Mouse (Mus musculus): ENCODE results near the gene Stx1a. TPM values are rescaled to one million over a fixed set of nuclear protein-coding genes. Genes with fewer than 3 reads are reported as not detected.

The Stx1a gene
- polyA plus RNA-seq, 1 experiment from 2014 or later: 5.8 TPM

DNA sequence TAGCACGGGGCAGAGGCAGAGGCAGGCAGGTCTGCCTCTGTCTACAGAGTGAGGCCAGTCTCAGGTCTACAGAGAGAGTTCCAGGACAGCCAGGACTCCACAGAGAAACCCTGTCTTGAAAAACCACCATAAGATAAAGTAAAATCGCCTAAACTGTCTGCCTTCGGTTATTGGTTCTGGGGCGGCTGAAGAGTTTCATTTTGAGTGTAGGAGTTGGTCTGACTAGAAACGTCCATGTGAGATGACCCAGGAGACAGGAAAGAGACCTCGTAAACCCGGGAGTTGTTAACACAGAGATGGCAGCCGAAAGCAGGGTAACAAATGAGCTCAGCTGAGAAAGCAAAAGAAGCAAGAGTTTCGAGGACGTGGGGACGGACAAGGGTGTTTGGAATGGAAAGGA is 34.1 kb upstream of the Stx1a start:
- ATAC-seq: no peak
- 31% methylated on average over 11 of the region's 11 CpGs for WGBS
- Histone ChIP-seq H3K27me3 (replicated peaks; ENCODE audit: insufficient read depth, low read length) (peaks cover 19% of the 10 kb centered on the region), H3K27ac (ENCODE audit: low read length) (peak overlapping the region; percentile 80), H3K4me3 (ENCODE audit: low read depth, low read length) (peak overlapping the region; percentile 55), H3K4me1 (ENCODE audit: insufficient read depth, low read depth, low read length) (peaks cover 16% of the 10 kb centered on the region; the same call in 1 of the 2 replicates), H3K4me2 (replicated peaks; ENCODE audit: low read depth, low read length) (peak overlapping the region; percentile 52), H3K9me3 (ENCODE audit: low read length) (no peaks in the 10 kb centered on the region), H3K9ac (replicated peaks; ENCODE audit: low read depth) (peak overlapping the region; percentile 51), H3K36me3 (ENCODE audit: insufficient read depth, low read length) (no peaks in the 10 kb centered on the region)
- TF ChIP-seq CTCF (IDR thresholded peaks at IDR 0.05): no peak
- no peak for TF ChIP-seq EP300 (IDR thresholded peaks at IDR 0.05)
- no peak for DNase-seq (ENCODE audit: low spot score)

DNA sequence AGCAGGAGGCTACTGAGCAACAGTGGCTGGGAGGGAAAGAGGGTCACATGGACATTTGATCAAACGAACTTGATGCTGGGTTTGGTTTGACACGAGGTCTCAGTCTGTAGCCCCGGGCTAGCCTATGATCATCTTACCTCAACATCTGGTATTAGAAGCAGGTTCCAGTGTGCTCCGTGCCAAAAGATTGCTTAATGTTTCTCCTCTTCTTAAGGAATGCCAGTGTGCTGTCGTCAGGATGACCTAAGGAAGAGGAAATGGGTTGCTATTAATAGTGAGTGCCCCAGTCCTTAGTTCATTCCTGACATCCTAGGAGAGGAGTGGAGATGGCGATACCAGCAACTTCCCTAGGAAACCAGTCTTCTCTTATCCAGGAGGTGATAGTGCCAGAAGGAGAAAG is 33.5 kb upstream of the Stx1a start:
- Histone ChIP-seq H3K27ac (ENCODE audit: low read length) (peak overlapping the region; percentile 80), H3K36me3 (ENCODE audit: insufficient read depth, low read length) (no peaks in the 10 kb centered on the region), H3K9me3 (ENCODE audit: low read length) (no peaks in the 10 kb centered on the region), H3K4me1 (ENCODE audit: insufficient read depth, low read depth, low read length) (peaks cover 13% of the 10 kb centered on the region; the same call in 1 of the 2 replicates), H3K4me2 (replicated peaks; ENCODE audit: low read depth, low read length) (peak overlapping the region; percentile 52; the same call in 1 of the 2 replicates), H3K9ac (replicated peaks; ENCODE audit: low read depth) (no peak overlapping the region), H3K27me3 (replicated peaks; ENCODE audit: insufficient read depth, low read length) (peaks cover 19% of the 10 kb centered on the region), H3K4me3 (ENCODE audit: low read depth, low read length) (no peak overlapping the region; the same call in 1 of the 2 replicates)
- no peak for TF ChIP-seq CTCF (IDR thresholded peaks at IDR 0.05)
- peak; percentile 97 for TF ChIP-seq EP300 (IDR thresholded peaks at IDR 0.05)
- DNase-seq (ENCODE audit: low spot score): peak; percentile 94
- WGBS: 12% methylated on average over 6 of the region's 6 CpGs
- peak; percentile 27 for ATAC-seq

DNA sequence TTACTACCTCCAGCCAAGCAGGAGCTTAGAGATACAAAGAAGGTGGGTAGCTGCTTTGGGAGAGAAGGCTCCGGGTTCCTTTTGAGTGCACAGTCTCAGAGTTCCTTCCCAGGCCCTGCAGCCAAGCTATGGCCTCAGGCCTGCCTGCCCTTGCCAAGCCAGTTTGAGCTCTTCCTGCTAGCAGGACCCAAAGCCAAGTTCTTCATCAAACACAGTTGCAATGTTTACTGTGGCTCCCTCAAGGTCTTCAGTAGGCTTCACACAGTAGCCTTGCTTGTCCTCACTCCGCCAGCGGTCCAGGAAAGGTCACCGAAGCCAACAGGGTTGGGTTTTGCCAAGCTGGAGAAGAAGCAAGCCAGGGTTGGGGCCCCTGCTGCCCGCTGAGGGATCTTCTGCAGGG is 30.7 kb upstream of the Stx1a start:
- Histone ChIP-seq H3K27me3 (replicated peaks; ENCODE audit: insufficient read depth, low read length) (peaks cover 5% of the 10 kb centered on the region; the same call in 1 of the 2 replicates), H3K9me3 (ENCODE audit: low read length) (no peaks in the 10 kb centered on the region), H3K9ac (replicated peaks; ENCODE audit: low read depth) (no peak overlapping the region), H3K27ac (ENCODE audit: low read length) (peak overlapping the region; percentile 51), H3K4me2 (replicated peaks; ENCODE audit: low read depth, low read length) (no peak overlapping the region), H3K36me3 (ENCODE audit: insufficient read depth, low read length) (no peaks in the 10 kb centered on the region), H3K4me1 (ENCODE audit: insufficient read depth, low read depth, low read length) (peaks cover 9% of the 10 kb centered on the region; the same call in 1 of the 2 replicates), H3K4me3 (ENCODE audit: low read depth, low read length) (no peak overlapping the region)
- 70% methylated on average over 5 of the region's 5 CpGs for WGBS
- no peak for TF ChIP-seq EP300 (IDR thresholded peaks at IDR 0.05)
- TF ChIP-seq CTCF (IDR thresholded peaks at IDR 0.05): no peak
- peak; percentile 61 for DNase-seq (ENCODE audit: low spot score)
- peak; percentile 16; the same call in 1 of the 2 replicates for ATAC-seq

DNA sequence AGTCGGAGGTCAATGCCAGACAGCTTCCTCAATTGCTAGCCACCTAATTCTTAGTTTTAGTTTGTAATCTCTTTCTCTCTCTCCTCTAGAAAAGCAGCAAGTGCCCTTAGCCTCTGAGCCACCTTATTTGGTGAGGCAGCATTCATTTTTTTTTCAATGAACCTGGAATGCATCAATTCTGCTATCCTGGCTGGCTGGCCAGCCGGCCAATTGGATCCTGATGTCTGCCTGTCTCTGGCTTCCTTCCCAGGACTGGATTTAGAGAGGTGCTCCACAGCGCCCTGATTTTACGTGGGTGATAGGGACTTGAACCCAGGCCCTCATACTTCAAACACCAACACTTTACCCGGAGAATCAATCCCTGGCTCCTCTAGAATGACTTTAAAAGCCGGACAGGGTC is 24.9 kb upstream of the Stx1a start:
- 37% methylated on average over 6 of the region's 6 CpGs for WGBS
- peak overlapping the region; percentile 62 for H3K27ac ChIP-seq (ENCODE audit: low read length)

DNA sequence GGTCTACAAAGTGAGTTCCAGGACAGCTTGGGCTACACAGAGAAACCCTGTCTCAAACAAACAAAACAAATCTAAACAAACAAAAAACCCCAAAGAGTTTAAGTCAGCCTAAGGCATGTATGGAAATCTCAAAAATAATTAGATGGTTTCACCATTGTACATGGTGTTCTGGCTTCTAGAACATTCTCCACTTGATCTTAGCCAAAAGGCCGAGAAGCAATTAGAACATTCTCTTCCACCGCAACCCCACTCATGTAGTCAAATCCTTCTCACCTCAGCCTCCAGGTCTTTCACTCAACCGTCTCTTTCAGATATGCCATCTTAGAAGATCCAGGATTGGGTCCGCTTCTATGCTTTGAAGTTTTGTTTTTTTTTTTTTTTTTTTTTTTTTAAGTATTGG is 23.5 kb upstream of the Stx1a start:
- H3K27me3 ChIP-seq (replicated peaks; ENCODE audit: insufficient read depth, low read length): no peaks in the 10 kb centered on the region
- 85% methylated on average over 4 of the region's 4 CpGs for WGBS
- TF ChIP-seq CTCF (IDR thresholded peaks at IDR 0.05) (no peak), EP300 (IDR thresholded peaks at IDR 0.05) (peak; percentile 95)
- H3K4me1 ChIP-seq (ENCODE audit: insufficient read depth, low read depth, low read length): no peaks in the 10 kb centered on the region; the same call in 1 of the 2 replicates
- DNase-seq (ENCODE audit: low spot score): no peak
- no peaks in the 10 kb centered on the region for H3K9me3 ChIP-seq (ENCODE audit: low read length)
- no peak overlapping the region for H3K9ac ChIP-seq (replicated peaks; ENCODE audit: low read depth)
- H3K36me3 ChIP-seq (ENCODE audit: insufficient read depth, low read length): no peaks in the 10 kb centered on the region
- no peak overlapping the region for H3K4me3 ChIP-seq (ENCODE audit: low read depth, low read length)
- no peak overlapping the region for H3K4me2 ChIP-seq (replicated peaks; ENCODE audit: low read depth, low read length)
- ATAC-seq: no peak
- H3K27ac ChIP-seq (ENCODE audit: low read length): no peak overlapping the region

More for the DNA sequence above, 24.9 kb upstream of the Stx1a start:
- H3K36me3 ChIP-seq (ENCODE audit: insufficient read depth, low read length): no peaks in the 10 kb centered on the region
- no peak for TF ChIP-seq CTCF (IDR thresholded peaks at IDR 0.05)
- TF ChIP-seq EP300 (IDR thresholded peaks at IDR 0.05): no peak
- no peak overlapping the region for H3K4me3 ChIP-seq (ENCODE audit: low read depth, low read length)
- H3K4me1 ChIP-seq (ENCODE audit: insufficient read depth, low read depth, low read length): no peaks in the 10 kb centered on the region; the same call in 1 of the 2 replicates
- peak; percentile 60 for DNase-seq (ENCODE audit: low spot score)
- no peak for ATAC-seq
- H3K27me3 ChIP-seq (replicated peaks; ENCODE audit: insufficient read depth, low read length): no peaks in the 10 kb centered on the region
- H3K9ac ChIP-seq (replicated peaks; ENCODE audit: low read depth): no peak overlapping the region
- H3K9me3 ChIP-seq (ENCODE audit: low read length): no peaks in the 10 kb centered on the region
- H3K4me2 ChIP-seq (replicated peaks; ENCODE audit: low read depth, low read length): no peak overlapping the region

DNA sequence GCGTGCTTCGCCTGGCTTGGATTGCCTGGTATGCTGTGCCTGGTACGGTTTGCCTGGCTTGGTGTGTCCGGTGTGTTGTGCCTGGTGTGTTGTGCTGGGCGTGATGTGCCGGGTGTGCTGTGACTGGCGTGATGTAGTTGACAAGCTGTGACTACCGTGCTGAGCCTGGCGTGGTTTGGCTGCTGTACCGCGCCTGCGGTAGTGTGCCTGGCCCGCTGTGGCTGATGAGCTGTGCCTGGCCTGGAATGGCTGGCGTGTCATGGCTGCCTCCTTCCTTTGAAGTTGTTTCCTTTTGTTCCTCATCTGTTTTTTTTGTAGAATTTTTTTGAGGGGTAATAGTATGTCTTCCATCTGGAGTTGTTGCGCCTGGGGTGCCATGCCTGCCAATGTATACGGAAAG is 22.5 kb upstream of the Stx1a start:
- ATAC-seq: no peak
- 46% methylated on average over 16 of the region's 16 CpGs for WGBS

More for the DNA sequence above, 22.5 kb upstream of the Stx1a start:
- Histone ChIP-seq H3K4me1 (ENCODE audit: insufficient read depth, low read depth, low read length) (no peaks in the 10 kb centered on the region; the same call in 1 of the 2 replicates), H3K9me3 (ENCODE audit: low read length) (no peaks in the 10 kb centered on the region), H3K36me3 (ENCODE audit: insufficient read depth, low read length) (no peaks in the 10 kb centered on the region), H3K9ac (replicated peaks; ENCODE audit: low read depth) (no peak overlapping the region), H3K27me3 (replicated peaks; ENCODE audit: insufficient read depth, low read length) (no peaks in the 10 kb centered on the region), H3K4me3 (ENCODE audit: low read depth, low read length) (no peak overlapping the region), H3K27ac (ENCODE audit: low read length) (peak overlapping the region; percentile 88), H3K4me2 (replicated peaks; ENCODE audit: low read depth, low read length) (no peak overlapping the region)
- TF ChIP-seq CTCF (IDR thresholded peaks at IDR 0.05) (no peak), EP300 (IDR thresholded peaks at IDR 0.05) (no peak)
- DNase-seq (ENCODE audit: low spot score): no peak
